Mouse (Mus musculus) megakaryocyte, embryonic 14.5 days (primary cell): ENCODE data around the gene Rasa3. TPM values are rescaled to one million over a fixed set of nuclear protein-coding genes. Genes with fewer than 3 reads are reported as not detected.
A peak's percentile ranks its signal among the peaks of the same experiment; 100 is the strongest.

ENCODE experiments used
- H3K27me3 ChIP-seq: replicated peaks from 2 replicates; pipeline ENCODE3; 2012; ENCODE audit warnings: inconsistent platforms
- H3K36me3 ChIP-seq: replicated peaks from 2 replicates; pipeline ENCODE3; 2012; ENCODE audit warnings: low read length, inconsistent platforms, mixed read lengths
- H3K4me1 ChIP-seq: 2 replicates; pipeline ENCODE4 v1.6.1; 2012; ENCODE audit warnings: inconsistent platforms
- H3K4me3 ChIP-seq: replicated peaks from 2 replicates; pipeline ENCODE3; 2012; ENCODE audit warnings: moderate library complexity, mild to moderate bottlenecking, inconsistent platforms
- H3K9me3 ChIP-seq: 2 replicates; pipeline ENCODE4 v1.6.1; 2012; ENCODE audit warnings: inconsistent platforms
- FLI1 ChIP-seq: IDR thresholded peaks from 2 replicates; pipeline ENCODE4 v1.6.1; 2012; ENCODE audit warnings: low read length, inconsistent platforms, mixed read lengths
- GATA1 ChIP-seq: IDR thresholded peaks from 3 replicates; pipeline ENCODE4 v1.6.1; 2012; ENCODE audit warnings: mixed read lengths, low read length, inconsistent platforms, borderline replicate concordance
- polyA plus RNA-seq: library from polyadenylated mRNA; stranded (reverse); fragments of >175 nt; gene quantifications from 2 replicates; pipeline ENCODE4 v1.2.3, GENCODE M21; 2012; ENCODE audit warnings: low replicate concordance; ENCODE audit not compliant: insufficient read depth

Gene Rasa3
- polyA plus RNA-seq, 1 experiment, result 86.3 TPM

DNA sequence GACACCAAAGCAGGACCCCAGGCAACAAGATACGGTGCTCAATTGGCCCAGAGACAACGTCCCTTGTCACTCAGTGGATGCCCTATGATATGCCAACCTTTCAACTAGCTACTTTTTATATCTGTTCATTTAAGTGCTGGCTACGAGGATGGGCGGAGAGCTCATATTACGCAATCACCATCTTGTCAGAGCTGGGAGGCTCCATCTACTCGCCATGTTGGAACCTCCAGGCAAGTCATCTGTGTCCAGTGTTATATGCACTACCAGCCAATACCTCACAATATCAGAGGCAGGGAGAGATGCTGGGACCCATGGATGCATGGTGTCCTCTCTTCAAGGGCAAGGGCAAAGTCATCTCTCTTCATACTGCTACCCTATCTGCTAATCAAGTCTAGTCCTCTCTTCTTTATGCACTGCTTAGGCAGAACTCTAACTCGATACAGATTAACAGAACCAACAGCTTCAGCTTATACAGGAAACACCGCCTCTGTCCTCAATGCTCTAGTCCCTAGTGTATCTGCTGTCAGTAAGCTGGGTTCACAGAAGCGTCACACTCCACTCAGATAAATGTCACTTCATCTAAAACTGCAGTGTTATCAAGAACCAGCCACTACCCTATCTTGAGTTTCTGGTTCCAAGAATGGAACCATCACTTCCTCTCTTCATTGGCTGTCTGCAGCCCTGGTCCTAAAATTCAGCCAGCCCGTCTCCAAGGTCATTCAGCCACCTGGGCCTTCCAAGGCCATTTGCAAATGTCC is 6.0 kb downstream of the Rasa3 start:
- Histone ChIP-seq H3K27me3 (no peaks in the 10 kb centered on the region), H3K9me3 (no peaks in the 10 kb centered on the region), H3K4me1 (peaks cover 94% of the 10 kb centered on the region), H3K36me3 (peaks cover 91% of the 10 kb centered on the region), H3K4me3 (peak overlapping the region; percentile 85)
- no peak for TF ChIP-seq FLI1
- no peak for TF ChIP-seq GATA1

DNA sequence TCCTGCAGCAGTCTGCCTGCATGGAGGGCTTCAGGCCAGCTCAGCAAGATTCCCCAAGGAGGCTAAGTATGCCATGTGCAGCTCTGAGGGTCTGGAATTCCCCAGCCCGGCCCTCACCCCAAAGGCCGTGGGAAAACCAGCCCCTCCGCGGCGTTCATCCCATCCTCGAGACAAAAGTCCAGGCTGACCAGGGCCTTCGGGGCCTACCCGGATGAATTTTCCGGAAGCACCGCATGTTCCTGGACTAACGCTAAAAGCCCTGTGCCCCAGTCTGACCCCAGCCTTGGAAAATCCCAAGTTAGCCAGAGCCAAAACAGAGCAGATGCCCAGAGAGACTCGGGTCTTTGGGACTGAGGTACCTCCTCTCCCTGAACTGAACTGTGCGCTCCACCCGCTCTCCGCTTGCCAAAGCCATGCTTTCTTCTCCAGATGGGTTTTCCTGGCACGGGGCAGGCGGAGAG is 7.4 kb downstream of the Rasa3 start:
- H3K9me3 ChIP-seq, result no peaks in the 10 kb centered on the region
- no peaks in the 10 kb centered on the region for H3K27me3 ChIP-seq
- H3K36me3 ChIP-seq, result peaks cover 93% of the 10 kb centered on the region
- H3K4me1 ChIP-seq, result peaks cover 100% of the 10 kb centered on the region
- H3K4me3 ChIP-seq, result peak overlapping the region; percentile 70
- TF ChIP-seq GATA1, result no peak
- TF ChIP-seq FLI1, result no peak

DNA sequence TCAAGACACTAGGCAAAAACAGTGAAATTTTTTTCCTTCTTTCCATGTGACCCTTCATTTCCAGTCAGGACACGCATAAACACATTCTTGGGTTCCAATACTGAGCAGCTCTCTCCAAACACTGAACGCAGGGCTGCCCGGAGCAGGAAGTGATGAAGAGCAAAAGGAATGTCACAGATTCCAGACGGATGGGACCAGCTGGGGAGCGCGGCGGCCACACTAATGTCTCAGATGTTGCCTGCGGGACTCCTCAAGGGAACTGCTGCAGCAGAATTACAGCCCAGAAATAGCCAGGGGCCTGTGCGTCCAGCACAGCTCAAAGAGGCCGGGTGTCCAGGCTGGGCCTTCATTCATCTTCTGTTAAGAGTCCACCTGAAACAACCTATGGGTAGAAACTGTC is 9.0 kb downstream of the Rasa3 start:
- H3K4me1 ChIP-seq, result peaks cover 100% of the 10 kb centered on the region
- TF ChIP-seq GATA1 (no peak), FLI1 (no peak)

DNA sequence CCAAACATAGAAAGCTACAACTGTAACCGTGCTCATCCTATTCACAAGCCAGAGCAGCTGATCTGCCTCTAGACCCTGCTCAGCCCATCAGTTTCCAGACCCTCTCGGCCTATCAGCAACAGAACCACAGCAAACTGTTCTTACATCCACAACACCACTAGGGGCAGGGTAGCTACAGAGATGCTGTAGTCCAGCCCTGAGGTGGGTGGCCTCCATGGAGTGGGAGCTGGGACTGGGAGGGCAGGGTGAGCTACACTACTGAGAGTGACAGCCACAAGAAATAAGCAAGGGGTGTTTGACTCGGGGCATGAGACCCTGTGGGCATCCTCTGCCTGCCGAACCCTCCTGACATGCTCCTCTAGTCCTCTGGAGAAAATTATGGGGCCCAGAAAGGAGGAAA is 9.5 kb downstream of the Rasa3 start:
- Histone ChIP-seq H3K4me1 (peaks cover 100% of the 10 kb centered on the region), H3K36me3 (peaks cover 99% of the 10 kb centered on the region), H3K4me3 (peak overlapping the region; percentile 80), H3K9me3 (no peaks in the 10 kb centered on the region), H3K27me3 (no peaks in the 10 kb centered on the region)
- TF ChIP-seq FLI1 (no peak), GATA1 (no peak)

More for the DNA sequence above, 9.0 kb downstream of the Rasa3 start:
- Histone ChIP-seq H3K9me3 (no peaks in the 10 kb centered on the region), H3K27me3 (no peaks in the 10 kb centered on the region), H3K36me3 (peaks cover 99% of the 10 kb centered on the region), H3K4me3 (no peak overlapping the region)

DNA sequence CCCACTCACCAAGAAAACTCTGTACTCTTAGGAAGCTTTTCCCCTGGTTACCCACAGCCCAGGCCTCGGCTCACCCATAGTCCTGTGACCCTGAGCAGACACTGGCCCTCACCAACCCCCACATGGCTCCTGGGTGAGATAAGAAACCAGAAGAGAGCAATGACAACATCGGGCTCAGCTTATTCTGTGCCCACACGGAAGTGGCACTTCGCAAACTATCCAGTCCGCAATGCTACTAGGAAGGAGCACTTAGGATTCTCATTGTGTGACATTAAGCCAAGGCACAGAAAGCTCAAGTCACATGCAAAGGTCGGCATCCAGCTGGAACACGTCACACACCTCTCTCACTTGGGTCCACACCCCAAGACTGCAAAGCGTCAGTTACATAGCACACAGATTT is 11.5 kb downstream of the Rasa3 start:
- H3K36me3 ChIP-seq, result peaks cover 99% of the 10 kb centered on the region
- no peaks in the 10 kb centered on the region for H3K9me3 ChIP-seq
- H3K4me1 ChIP-seq, result peaks cover 100% of the 10 kb centered on the region
- H3K27me3 ChIP-seq, result no peaks in the 10 kb centered on the region
- peak overlapping the region; percentile 83 for H3K4me3 ChIP-seq
- TF ChIP-seq FLI1 (no peak), GATA1 (no peak)

DNA sequence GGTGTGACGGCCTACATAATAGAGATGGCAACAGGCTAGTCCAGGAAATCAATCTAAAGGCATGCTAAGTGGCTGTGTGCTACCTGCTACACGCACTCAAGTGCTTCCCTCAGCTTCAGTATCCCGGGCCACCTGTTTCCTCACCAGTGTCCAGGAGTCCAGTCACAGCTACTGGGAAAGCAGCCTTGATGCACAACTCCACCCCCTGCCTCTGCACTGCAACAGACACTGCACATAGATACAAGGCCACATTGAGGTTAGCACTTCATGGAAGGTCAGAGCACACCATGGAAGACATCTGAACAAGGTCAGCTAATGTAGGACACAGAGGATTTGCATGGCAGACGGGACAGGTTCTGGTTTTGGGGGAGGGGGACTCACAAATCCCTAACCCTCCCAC is 11.9 kb downstream of the Rasa3 start:
- Histone ChIP-seq H3K36me3 (peaks cover 99% of the 10 kb centered on the region), H3K27me3 (no peaks in the 10 kb centered on the region), H3K9me3 (no peaks in the 10 kb centered on the region), H3K4me3 (peak overlapping the region; percentile 83), H3K4me1 (peaks cover 100% of the 10 kb centered on the region)
- no peak for TF ChIP-seq FLI1
- no peak for TF ChIP-seq GATA1

DNA sequence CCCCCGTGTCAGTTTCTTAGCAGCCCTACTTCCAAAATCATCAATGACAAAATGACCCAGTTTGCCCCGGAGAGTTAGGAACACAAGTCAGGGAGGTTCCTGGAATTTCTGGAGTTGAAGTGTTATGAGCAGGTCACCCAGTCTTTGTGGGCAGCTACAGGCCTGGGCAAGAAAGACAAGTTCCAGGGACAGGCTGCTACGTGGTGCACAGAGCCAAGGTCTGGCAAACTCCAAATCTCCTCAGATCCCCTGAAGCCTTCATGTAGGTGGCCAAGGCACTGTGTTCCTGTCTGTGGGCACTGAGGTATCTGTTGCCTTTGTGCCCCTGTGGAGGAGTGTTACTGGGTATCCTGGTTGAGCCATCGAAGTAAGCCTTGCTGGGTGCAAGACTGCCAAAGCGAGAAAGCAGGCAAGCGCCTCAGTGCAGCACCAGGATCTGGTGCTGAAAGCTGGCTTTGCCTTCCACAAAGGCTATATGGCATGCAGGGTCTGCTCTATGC is 12.6 kb downstream of the Rasa3 start:
- Histone ChIP-seq H3K4me1 (peaks cover 100% of the 10 kb centered on the region), H3K27me3 (no peaks in the 10 kb centered on the region), H3K4me3 (peak overlapping the region; percentile 83), H3K9me3 (no peaks in the 10 kb centered on the region), H3K36me3 (peaks cover 99% of the 10 kb centered on the region)
- TF ChIP-seq GATA1 (no peak), FLI1 (no peak)

DNA sequence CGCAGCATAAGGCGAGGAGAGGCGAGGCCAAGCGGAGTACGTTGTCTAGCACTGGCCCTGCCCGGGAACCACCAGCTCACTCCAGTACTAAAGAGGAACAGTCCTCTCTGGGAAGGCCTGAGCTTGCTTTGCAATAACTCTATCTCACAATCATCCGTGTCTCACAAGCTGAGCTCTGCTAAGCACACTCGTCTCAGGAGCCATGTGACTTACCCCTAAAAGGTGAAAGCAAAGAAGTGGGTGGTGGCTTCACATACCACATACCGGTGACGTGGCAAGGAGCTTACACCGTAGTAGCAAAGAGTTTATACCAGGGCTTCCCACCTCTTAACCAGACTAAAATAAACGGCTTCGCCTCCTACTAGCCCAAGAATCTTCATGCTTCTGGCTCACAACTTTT is 17.1 kb downstream of the Rasa3 start:
- Histone ChIP-seq H3K36me3 (peaks cover 99% of the 10 kb centered on the region), H3K9me3 (no peaks in the 10 kb centered on the region), H3K27me3 (no peaks in the 10 kb centered on the region), H3K4me1 (peaks cover 100% of the 10 kb centered on the region), H3K4me3 (peak overlapping the region; percentile 77)
- TF ChIP-seq FLI1 (no peak), GATA1 (no peak)

DNA sequence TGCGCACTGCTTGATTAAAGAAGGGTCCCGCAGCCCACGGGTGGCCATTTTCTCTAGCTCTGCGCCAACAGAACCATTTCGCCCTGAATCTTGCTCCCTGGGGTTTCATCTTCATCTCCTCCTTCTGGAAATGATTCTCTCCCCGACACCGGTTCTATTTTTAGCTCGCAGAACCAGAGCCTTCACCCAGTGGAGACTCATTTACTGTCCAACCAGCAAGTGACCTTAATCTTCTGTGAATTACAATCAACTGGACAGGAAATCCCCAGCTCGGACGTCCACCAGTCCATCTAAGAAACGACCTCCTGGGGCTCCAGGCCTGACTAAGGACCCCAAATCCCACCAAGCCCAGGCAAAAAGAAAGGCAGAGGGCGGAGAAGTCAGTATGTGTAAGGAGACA is 19.9 kb downstream of the Rasa3 start:
- peaks cover 100% of the 10 kb centered on the region for H3K4me1 ChIP-seq
- TF ChIP-seq FLI1, result no peak
- no peak for TF ChIP-seq GATA1
- peaks cover 99% of the 10 kb centered on the region for H3K36me3 ChIP-seq
- no peaks in the 10 kb centered on the region for H3K27me3 ChIP-seq
- H3K4me3 ChIP-seq, result peak overlapping the region; percentile 78
- H3K9me3 ChIP-seq, result no peaks in the 10 kb centered on the region

DNA sequence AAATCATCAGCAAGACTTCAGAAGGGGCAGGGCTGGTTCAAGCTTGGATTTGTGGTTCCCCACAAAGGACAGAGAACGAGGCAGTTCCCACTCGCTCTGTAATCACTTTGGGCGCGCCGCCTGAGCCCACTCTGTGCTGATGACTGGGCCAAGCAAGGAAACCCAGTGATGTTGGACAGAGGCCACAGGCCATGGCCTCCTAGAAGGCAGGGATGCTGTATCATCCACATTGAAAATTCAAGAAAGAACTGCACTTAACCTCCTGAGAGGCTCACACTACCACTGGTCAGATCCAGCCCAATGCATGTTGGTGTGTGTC is 22.4 kb downstream of the Rasa3 start:
- Histone ChIP-seq H3K27me3 (no peaks in the 10 kb centered on the region), H3K4me3 (peak overlapping the region; percentile 50), H3K36me3 (peaks cover 95% of the 10 kb centered on the region), H3K9me3 (no peaks in the 10 kb centered on the region), H3K4me1 (peaks cover 100% of the 10 kb centered on the region)
- TF ChIP-seq FLI1, result no peak
- TF ChIP-seq GATA1, result no peak
